Mouse (Mus musculus): ENCODE measurements around the gene Fam13a.

Fam13a gene

DNA sequence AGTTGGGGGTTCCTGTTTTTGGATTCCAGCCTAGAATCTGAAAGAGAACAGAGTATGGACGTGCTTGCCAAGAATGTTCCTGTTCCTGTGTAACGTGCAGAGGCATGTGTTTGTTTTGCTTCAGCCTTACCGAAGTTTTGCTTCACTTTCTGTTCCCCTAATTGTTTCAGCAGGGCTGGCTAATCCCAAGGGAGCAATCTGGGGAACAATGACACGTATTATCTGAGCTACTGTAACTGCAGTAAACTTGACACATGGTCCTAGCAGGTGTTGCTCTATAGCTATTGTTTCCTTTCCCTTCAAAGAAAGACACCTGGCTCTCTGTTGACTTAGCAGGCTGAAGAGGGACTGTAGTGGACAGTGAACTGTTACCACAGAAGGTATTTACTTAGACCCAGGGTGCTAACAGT, 25.3 kb downstream of the Fam13a start:
- peak; percentile 15 for DNase-seq (ENCODE audit: low spot score)

DNA sequence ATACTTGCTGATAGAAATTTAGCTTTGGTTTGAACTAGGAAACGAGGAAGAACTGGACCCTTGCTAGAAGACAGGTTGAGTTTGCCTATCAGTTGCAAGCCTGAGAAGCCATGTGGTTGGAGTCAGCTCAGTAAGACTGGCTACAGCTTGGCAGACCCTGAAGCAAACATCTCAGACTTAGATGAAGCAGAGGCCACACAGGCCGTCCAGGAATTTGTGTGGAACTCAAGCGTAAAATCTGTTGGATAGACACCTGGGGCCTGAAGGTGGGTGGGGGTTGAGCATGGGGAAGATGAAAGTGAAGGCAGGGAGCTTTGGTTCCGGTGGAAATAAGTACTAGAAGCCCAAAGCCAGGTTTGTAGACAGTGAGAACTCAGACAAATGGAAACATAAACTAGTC, 25.8 kb downstream of the Fam13a start:
- DNase-seq (ENCODE audit: low spot score): no peak

DNA sequence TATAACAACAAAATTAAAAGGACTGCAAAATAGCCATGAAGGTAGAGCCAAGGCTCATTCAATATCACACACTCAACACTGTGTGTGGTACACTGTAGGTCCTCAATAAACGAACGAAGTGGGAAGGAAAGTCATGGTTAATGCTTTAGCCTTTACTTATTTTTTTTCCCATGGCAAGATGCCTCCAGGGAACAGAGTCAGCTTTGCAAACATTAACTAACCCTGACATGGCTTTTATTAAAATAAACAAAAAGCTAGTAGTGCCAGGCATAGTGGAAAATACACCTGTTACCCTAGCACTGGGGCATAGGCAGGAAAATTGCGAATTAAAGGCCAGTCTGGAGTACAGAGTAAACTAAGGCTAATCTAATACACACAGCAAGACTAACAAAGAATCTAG, 35.2 kb downstream of the Fam13a start:
- DNase-seq (ENCODE audit: low spot score): no peak

DNA sequence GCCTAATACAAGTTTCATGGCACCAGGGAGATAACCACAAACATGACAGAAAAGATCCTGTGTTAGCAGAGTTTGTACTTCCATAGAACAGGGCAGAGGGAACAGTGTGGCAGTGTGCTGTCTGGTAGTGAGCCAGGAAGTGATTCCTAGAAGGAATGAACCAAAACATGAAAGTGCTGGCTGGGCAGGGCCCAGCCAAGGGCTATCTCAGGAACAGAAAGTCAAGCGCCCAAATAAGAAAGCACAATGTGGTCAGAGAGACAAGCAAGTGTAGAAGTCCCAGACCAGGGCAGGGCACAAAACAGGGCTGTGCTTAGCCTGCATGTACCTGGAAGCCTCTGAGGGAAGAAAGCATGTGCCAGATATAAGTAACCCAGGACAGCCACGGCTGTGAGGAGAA, 35.6 kb downstream of the Fam13a start:
- DNase-seq (ENCODE audit: low spot score): no peak

DNA sequence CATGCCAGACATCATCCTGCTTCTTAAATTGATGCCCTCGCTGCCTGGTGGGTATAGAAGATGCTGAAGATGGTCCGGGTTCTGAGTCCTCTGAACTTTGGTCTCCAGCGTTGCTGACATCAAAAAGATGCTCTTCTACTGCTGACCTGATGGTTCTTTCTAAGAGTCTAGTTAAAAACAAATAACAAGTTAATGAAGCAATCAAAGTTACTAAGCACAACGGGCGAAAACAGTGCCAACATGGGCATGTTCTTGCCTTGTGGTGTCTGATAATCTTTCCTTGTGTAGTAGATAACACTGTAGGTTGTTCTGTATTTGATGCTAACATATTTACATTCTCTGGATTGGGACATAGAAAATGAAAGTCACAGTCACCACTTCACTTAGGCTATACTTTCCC, 37.2 kb downstream of the Fam13a start:
- DNase-seq (ENCODE audit: low spot score): no peak

DNA sequence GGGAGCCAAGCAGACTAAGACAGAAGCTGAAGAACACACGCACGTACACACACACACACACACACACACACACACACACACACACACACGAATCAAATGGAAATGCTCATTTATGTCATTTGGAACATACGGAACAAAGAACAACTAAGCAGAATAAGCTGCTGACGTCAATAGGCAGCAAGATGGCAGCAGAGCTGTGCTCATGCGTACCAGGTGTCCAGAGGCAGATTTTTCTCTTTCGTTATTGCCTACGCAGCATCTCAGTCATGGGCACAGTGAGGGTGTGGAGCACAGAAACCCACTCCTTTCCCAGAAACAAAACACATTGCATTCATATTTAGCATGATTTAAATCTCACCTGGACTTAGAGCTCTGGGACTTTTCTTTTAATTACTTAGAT, 39.2 kb downstream of the Fam13a start:
- DNase-seq (ENCODE audit: low spot score): no peak

DNA sequence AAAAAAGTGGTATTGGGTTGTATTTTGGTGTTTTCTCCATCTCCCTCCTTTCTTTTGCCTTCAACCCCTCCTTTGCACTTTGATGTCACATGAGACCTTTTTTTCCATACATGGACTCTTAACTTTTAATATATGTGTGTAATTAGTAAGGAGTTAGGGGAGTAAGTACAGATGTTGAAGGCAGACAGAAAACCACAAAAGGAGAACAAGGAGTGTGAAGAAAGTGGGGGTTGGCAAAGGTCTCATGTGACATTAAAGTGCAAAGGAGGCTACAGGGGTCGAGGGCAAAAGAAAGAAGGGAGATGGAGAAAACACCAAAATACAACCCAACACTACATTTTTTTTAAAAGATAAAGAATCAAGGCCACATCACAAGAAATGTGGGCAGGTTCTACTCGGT, 49.1 kb downstream of the Fam13a start:
- DNase-seq (ENCODE audit: low spot score): no peak

DNA sequence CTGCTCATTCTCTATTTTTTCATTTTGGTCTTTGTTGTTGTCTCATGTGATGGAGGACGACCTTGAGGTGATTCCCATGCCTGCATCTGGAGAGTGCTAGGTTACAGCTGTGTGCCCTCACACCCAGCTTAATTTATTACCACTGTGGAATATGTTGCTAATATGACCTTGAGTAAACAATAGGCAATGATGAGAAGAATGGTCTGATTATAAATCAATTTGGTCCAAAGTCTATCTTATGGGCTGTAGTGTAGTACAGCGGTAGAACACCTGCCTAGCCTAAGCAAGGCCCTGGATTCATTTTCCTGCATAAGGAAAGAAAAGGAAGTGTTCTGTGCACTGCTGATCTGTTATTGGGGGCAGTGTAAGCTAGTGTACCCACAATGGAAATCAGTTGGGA, 49.9 kb downstream of the Fam13a start:
- no peak for DNase-seq (ENCODE audit: low spot score)

DNA sequence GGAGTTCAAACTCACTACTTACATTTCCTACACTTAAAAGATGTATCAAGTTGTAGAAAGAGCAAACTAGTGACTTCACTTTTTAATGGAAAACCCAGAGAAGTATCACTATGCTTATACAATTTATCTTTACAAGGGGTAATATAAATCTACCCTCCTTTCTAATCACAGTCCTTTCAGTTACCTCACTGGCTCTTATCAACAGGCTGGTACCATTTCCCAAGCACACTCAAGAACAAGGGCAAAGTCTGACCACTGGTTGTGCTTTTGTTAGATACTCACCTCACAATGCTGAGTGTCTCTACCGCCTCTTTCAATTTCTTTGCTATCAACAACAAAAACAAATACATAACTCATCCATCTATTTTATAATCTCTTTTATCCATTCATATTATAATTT, 51.5 kb downstream of the Fam13a start:
- no peak for DNase-seq (ENCODE audit: low spot score)

DNA sequence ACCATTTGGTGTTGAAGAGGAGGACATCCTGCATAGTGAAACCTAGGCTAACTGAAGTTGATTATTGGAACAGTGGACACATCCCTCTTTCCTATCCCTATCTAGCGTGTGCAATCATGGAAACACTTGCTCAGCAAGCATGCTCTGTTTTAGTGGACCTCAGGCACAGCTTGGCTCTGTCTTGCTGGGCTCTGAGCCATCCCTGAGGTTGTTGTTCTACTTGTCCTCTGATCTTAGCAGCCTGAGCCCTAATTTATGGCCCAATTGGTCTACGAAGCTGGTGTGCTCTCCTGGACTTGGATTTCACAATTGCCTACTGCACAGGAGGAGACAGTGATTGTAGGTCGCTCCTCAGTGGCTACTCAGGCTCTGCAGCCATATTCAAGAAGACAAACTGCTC, 56.1 kb downstream of the Fam13a start:
- DNase-seq (ENCODE audit: low spot score): no peak

DNA sequence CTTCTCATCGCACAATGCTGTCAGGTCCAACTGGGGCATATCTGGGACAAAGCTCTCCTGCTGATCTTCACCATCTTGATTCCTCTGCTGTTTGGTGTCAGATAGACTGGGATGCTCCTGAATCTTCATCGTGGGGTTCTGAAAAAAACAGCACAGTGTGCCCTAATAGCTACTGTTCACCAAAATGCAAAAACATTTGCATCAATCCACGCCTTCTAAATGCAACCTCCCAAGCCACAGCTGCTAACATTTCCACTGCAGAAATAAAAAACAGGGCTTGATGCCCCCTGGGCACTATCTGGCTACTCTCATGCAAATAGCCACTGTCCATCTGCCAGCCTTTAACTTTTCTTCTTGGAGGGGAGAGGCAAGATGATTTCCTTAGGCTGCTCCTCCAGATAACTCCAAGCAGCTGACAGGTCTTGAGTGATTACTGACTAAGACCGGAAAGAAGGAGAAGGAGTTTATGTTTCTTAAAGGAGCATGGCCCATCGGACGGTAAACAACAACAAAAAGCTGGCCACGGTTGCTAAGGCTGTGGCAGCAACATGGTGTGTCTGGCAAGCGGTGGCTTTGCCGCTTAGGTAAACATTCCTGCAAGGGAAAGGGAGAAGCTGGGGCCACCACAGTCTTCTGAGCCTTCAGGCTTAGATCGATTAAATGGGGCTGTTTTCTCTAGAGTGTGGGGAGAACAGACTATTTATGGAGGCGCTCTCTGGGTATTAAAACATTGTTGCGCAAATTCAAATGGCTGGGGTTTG, 59.1 kb downstream of the Fam13a start:
- no peak for DNase-seq (ENCODE audit: low spot score)

DNA sequence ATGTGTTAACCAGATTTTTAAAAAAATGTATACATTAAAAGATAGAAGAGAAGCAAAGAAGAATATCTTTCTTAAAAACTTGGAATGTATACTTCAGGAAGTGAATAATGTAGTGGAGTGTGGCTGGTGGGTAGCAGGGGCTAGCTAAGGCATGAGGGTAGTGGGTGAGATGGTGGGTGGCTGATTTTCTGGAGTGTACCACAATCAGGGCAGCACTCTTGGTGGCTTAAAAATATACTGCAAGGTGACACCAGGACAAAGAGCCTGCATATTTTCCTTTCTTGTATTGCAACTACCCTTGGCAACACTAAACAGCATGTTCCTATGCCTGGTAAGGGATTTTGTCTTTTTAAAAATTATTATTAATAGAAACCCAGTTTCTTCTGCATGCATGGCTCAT, 59.8 kb downstream of the Fam13a start:
- DNase-seq (ENCODE audit: low spot score): no peak

DNA sequence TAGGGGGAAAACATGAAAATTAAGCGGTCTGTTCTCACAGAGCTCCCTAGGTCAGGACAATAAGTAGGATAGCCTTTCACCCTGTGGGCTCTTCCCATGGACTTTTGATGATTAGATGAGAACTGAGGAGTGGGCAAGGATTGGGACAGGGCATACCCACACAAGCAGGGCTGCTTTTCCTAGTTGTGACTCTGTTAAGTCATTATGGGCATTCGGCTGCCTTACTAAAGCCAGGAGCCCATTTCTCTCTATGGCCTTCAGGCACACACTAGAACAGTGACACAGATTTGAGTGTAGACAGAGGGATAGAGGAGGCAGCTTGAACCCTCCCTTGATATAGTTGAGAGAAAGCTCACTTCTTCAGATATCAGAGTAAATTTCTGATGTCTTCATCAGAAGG, 60.3 kb downstream of the Fam13a start:
- no peak for DNase-seq (ENCODE audit: low spot score)

DNA sequence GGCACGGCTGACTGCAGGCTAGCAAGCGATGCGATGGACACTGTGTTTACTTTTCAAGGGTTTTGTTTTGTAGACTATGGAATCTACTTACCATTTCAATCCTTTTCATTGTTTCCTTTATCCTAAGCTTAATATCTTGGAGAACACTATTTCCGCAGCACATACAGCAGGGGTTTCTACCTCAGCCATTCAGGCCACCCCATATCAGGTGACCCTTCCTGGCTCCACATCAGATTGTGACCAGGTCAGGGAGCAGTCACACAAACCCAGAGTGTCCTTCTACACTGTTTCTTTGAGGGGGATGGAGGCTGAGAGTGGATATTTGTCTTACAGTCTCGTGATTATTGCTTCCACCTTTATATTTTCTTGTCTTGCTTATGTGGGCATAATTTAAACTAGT, 61.7 kb downstream of the Fam13a start:
- DNase-seq (ENCODE audit: low spot score): no peak

DNA sequence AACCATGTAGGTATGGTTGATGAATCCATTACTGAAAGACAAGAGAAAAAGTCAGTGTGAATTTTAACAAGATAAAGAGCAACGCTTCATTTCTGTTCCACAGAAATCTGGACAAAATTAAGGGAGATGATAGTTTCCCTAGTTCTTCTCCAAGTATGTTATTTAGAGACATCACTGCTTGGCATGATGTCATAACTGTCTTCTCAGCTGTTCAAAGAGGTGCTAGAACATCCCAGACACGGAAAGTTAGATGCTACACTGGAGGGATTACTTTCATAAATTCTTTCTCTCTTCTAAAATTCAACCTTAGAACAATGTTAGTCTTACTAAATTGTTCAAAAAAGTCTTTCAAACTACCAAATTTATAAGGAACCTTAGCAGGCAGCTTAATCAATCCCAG, 63.8 kb downstream of the Fam13a start:
- DNase-seq (ENCODE audit: low spot score): no peak

DNA sequence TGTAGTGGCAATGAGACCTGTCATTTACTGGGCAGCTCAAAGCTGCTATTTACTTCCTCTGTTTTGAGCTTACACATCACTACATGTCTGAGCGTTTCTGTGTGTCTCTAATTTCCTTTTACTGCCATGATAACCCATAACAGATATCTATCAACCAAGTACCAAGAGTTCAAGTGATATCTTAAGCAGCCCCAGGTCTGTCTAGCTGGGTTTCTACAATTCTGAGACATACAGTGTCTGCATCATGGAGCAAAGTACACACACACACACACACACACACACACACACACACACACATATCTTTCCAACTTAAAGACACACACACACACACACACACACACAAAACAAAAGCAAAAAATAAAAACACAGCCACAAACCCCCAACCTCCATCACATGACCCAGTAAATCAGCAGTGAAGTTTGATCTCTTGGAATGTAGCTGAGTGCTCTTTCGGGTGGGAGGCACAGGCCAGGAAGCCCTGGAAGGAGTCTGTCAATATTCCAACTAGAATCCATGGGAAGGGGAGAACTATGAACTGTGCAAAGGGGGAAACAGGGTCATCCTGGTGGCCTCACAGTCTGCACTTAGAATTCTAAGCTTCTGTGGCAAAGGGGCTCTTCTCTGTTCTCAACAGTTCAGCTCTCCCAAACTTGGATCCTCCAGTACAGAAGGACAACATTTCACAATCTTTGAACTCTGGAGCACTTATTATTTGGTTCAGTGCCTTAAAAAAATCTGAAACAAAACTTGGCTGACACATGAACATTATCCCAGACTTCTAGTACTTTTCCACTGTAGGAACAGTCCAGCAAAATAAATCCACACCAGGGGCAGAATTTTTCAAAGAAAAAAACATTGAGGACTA, 73.0 kb downstream of the Fam13a start:
- no peak for DNase-seq (ENCODE audit: low spot score)

DNA sequence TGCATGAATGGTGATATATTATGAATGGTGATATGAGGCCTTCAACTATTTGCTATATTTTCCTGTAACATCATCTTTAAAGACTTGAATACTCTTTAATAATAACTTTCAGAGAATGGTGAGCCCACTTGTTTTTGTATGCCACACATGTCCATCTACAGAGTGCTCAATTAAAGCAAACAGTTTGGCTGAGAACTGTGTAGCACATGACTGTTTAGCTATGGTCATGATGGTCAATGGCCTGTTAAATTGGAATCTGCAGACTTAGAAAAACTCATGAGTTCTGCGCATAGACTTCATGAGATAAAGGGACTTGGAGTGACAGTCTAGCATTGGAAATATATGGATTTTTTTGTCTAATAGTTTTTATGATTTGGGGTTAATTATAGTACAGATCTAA, 73.9 kb downstream of the Fam13a start:
- DNase-seq (ENCODE audit: low spot score): no peak

DNA sequence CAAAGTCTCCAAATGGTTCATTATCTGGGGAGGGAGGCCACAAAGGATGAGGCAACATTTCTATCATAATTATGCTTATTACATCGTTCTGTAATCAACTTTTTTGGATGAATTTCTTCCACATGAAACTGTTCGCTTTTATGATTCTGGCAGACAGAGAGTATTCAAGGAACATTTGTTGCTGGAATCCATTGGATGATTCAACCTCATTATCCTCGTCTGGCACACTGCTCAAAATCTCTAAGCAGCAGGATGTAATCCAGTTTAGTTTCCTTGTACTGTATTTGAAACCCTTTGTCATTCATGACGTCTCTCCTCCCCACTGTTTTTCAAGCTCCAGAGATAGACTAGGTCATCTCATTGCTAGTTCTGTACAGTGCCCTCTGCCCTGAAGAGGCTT, 77.5 kb downstream of the Fam13a start:
- no peak for DNase-seq (ENCODE audit: low spot score)

DNA sequence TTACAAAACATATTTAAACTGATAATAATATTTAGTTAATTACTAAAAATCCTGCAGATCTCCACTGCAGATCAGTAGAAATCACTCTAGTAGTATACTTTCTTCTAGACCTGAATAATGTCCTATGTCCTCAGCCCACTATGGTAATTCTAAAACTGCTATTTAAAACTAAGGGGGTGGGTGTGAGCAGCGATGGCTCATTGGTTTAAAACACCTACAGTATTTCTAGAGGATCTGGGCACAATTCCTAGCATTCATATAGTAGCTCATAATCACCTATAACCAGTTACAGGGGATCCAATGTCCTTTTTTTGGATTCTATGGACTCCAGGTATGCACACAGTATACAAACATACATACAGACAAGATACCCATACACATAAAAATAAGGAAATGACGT, 78.1 kb downstream of the Fam13a start:
- no peak for DNase-seq (ENCODE audit: low spot score)

DNA sequence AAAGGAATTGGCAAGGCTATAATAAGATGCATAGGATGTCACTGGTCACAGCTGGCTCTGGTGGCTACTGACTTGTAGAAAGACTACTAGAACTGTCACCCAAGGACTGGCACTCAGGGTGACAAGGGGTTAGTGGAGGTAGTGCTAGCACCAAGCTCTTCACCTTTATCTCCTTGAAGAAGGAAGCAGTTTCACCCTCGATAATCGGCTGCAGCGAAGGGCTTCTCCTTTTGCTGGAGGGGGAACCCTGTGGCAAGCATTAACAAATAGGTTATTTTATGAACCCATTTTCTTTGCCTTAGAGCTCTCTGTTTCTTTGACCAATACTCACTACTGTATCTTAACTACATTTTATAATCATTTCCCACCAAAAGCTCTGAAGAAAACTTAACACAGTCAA, 80.4 kb downstream of the Fam13a start:
- no peak for DNase-seq (ENCODE audit: low spot score)

DNA sequence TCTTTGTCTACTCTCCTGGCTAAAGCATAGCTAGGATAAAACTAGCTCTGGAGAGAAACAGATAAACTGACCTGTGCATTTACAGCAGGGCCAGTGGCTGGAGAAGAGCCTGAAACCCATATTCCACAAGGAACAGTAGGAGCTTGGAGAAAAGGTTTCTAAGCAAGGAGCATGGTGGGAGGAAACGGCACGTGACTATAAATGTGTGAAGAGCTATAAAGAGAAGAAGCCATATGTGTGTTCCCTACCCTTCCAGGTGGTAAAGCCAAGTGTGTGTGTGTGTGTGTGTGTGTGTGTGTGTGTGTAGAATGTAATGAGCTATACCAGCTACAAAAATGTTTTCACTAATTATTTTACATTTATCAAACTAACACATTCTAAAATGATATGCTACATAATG, 82.1 kb downstream of the Fam13a start:
- no peak for DNase-seq (ENCODE audit: low spot score)

DNA sequence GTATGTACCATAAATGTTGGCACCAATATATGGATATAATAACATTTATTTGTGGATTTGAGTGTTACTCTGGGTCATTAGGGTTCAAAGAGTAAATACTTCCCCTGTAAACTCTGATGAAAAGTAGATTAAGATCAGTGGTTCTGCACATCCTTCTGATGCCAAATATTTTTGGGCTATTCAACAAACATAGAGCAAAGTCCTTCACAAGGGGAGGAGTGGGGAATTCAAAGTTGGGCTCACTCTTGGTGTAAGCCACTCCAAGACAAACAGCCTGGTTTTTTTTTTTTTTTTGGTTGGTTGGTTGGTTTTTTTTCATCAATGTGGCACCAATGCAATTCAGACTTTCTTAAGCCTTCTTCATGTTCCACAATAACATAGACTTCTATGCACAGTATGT, 86.6 kb downstream of the Fam13a start:
- DNase-seq (ENCODE audit: low spot score): no peak

DNA sequence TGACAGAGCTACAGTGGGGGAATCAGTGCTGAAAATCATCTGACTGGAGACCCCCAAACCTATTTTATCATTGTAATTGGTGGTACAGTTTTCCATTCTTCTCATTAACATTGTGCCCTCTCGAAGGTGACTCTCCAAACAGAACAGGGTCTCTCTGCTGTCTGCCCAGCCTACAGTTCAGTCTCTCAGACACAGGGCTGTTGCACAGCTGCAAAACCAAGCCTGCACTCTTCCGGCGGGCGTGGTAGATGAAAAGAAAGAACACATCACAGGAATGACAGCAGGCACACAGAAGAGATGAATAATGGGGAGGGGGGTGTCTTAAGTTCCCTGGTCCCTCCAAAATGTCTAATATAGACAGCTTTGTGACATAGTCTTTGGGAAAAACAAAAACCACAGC, 90.2 kb downstream of the Fam13a start:
- DNase-seq (ENCODE audit: low spot score): no peak
